ENCODE assay signal across 18 mouse cellular contexts in the genomic region with DNA sequence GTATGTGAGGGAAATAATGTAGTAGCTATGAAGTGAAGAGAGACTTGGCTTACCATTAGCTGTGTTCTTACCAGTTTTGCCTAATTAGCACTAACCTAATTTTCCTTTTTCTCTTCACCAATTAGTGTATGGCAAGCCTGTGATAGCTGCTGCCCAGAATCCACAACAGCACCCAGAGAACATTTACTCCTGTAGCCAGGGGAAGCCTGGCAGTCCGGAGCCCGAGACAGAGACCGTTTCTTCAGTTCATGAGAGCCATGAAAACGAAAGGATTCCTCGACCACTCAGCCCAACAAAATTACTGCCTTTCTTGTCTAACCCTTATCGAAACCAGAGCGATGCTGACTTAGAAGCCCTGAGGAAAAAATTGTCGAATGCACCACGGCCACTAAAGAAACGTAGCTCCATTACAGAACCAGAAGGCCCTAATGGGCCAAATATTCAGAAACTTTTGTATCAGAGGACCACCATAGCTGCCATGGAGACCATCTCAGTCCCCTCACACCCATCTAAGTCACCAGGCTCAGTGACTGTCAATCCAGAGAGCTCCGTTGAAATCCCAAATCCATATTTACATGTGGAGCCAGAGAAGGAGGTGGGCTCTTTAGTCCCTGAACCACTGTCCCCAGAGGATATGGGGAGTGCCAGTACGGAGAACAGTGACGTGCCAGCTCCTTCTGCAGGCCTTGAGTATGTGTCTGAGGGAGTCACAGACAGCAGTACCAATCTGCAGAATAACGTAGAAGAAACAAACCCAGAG.
"Had no signal": no experiment of that assay in that cellular context is flagged by ENCODE, and none has a peak within 500 bp of the region (broad histone marks: within the 10 kb centered on the region; RNA-seq: fewer than 3 reads in every experiment).

No protein-coding gene starts in this region.

- H3K4me1 ChIP-seq: megakaryocyte, embryonic 14.5 days; midbrain, embryonic 13.5 days; midbrain, embryonic 15.5 days; neural tube, embryonic 12.5 days had no signal

- H3K4me3 ChIP-seq: megakaryocyte, embryonic 14.5 days; midbrain, embryonic 13.5 days; midbrain, embryonic 15.5 days; neural tube, embryonic 12.5 days had no signal

- ATAC-seq: midbrain, embryonic 13.5 days; midbrain, embryonic 15.5 days had no signal

- H3K27me3 ChIP-seq: megakaryocyte, embryonic 14.5 days; midbrain, embryonic 13.5 days; midbrain, embryonic 15.5 days; neural tube, embryonic 12.5 days had no signal

- H3K27ac ChIP-seq: macrophage; midbrain, embryonic 13.5 days; midbrain, embryonic 15.5 days; neural tube, embryonic 12.5 days had no signal

- H3K9me3 ChIP-seq: megakaryocyte, embryonic 14.5 days; midbrain, embryonic 13.5 days; midbrain, embryonic 15.5 days; neural tube, embryonic 12.5 days had no signal

- H3K9ac ChIP-seq: lung, embryonic 14.5 days; midbrain, embryonic 13.5 days; midbrain, embryonic 15.5 days; neural tube, embryonic 12.5 days had no signal

- H3K4me2 ChIP-seq: lung, embryonic 14.5 days; midbrain, embryonic 11.5 days; midbrain, embryonic 13.5 days; midbrain, embryonic 15.5 days; neural tube, embryonic 12.5 days had no signal

- DNase-seq: lung, adult 18-20 months; lung, embryonic 14.5 days; lung, postnatal 10 days; lung, postnatal 36 days; retina, postnatal 1 day; right cerebral cortex, adult 18-20 months; right cerebral cortex, postnatal 25 days; right cerebral cortex, postnatal 4 days; spleen, adult 18-20 months; thymus, adult 18-20 months; thymus, postnatal 14 days; thymus, postnatal 36 days had no signal
